Mouse (Mus musculus): ENCODE measurements around the gene Rnaseh2b. TPM values are rescaled to one million over a fixed set of nuclear protein-coding genes. Genes with fewer than 3 reads are reported as not detected.

Gene Rnaseh2b
- polyA plus RNA-seq, 1 experiment from 2014 or later = 36.7 TPM

- no peak for ATAC-seq (ENCODE audit: low read depth)
- no peaks in the 10 kb centered on the region for H3K4me1 ChIP-seq (ENCODE audit: control insufficient read depth, low read depth, low read length)
- H3K9me3 ChIP-seq (replicated peaks; ENCODE audit: control insufficient read depth, low read length) = no peaks in the 10 kb centered on the region
- H3K4me3 ChIP-seq (ENCODE audit: low read depth, low read length) = no peak overlapping the region
- WGBS (ENCODE audit: insufficient replicate concordance) = 58% methylated on average over 5 of the region's 5 CpGs
- no peak overlapping the region for H3K4me2 ChIP-seq (ENCODE audit: low read depth, low read length)
- no peak overlapping the region for H3K9ac ChIP-seq (ENCODE audit: low read depth, low read length)
- no peaks in the 10 kb centered on the region for H3K27me3 ChIP-seq (ENCODE audit: control insufficient read depth, insufficient read depth, low read depth, low read length)
- no peak overlapping the region for H3K27ac ChIP-seq (ENCODE audit: low read length)
- H3K36me3 ChIP-seq (ENCODE audit: control insufficient read depth, insufficient read depth) = no peaks in the 10 kb centered on the region
Measured at GRCm38 (mm10) chr14:62256066-62256465, 36.3 kb upstream of the Rnaseh2b start.

GRCm38 (mm10) chr14:62258125-62258524 lies 34.3 kb upstream of the Rnaseh2b start:
- 20% methylated on average over 6 of the region's 6 CpGs for WGBS (ENCODE audit: insufficient replicate concordance)
- Histone ChIP-seq H3K4me1 (ENCODE audit: control insufficient read depth, low read depth, low read length) (no peaks in the 10 kb centered on the region), H3K27ac (ENCODE audit: low read length) (no peak overlapping the region), H3K4me2 (ENCODE audit: low read depth, low read length) (no peak overlapping the region), H3K36me3 (ENCODE audit: control insufficient read depth, insufficient read depth) (no peaks in the 10 kb centered on the region), H3K4me3 (ENCODE audit: low read depth, low read length) (no peak overlapping the region), H3K9ac (ENCODE audit: low read depth, low read length) (no peak overlapping the region), H3K9me3 (replicated peaks; ENCODE audit: control insufficient read depth, low read length) (no peaks in the 10 kb centered on the region), H3K27me3 (ENCODE audit: control insufficient read depth, insufficient read depth, low read depth, low read length) (no peaks in the 10 kb centered on the region)
- no peak for ATAC-seq (ENCODE audit: low read depth)

GRCm38 (mm10) chr14:62258978-62259536 lies 33.3 kb upstream of the Rnaseh2b start:
- Histone ChIP-seq H3K4me1 (ENCODE audit: control insufficient read depth, low read depth, low read length) (no peaks in the 10 kb centered on the region), H3K27me3 (ENCODE audit: control insufficient read depth, insufficient read depth, low read depth, low read length) (no peaks in the 10 kb centered on the region), H3K9me3 (replicated peaks; ENCODE audit: control insufficient read depth, low read length) (no peaks in the 10 kb centered on the region), H3K36me3 (ENCODE audit: control insufficient read depth, insufficient read depth) (no peaks in the 10 kb centered on the region), H3K4me2 (ENCODE audit: low read depth, low read length) (no peak overlapping the region), H3K9ac (ENCODE audit: low read depth, low read length) (no peak overlapping the region), H3K4me3 (ENCODE audit: low read depth, low read length) (no peak overlapping the region), H3K27ac (ENCODE audit: low read length) (no peak overlapping the region)
- ATAC-seq (ENCODE audit: low read depth) = no peak
- WGBS (ENCODE audit: insufficient replicate concordance) = 56% methylated on average over 10 of the region's 10 CpGs

- H3K4me3 ChIP-seq (ENCODE audit: low read depth, low read length) = no peak overlapping the region
- ATAC-seq (ENCODE audit: low read depth) = no peak
- no peak overlapping the region for H3K27ac ChIP-seq (ENCODE audit: low read length)
- 66% methylated on average over 12 of the region's 12 CpGs for WGBS (ENCODE audit: insufficient replicate concordance)
- no peaks in the 10 kb centered on the region for H3K27me3 ChIP-seq (ENCODE audit: control insufficient read depth, insufficient read depth, low read depth, low read length)
- H3K4me1 ChIP-seq (ENCODE audit: control insufficient read depth, low read depth, low read length) = no peaks in the 10 kb centered on the region
- no peaks in the 10 kb centered on the region for H3K36me3 ChIP-seq (ENCODE audit: control insufficient read depth, insufficient read depth)
- no peak overlapping the region for H3K9ac ChIP-seq (ENCODE audit: low read depth, low read length)
- no peak overlapping the region for H3K4me2 ChIP-seq (ENCODE audit: low read depth, low read length)
- no peaks in the 10 kb centered on the region for H3K9me3 ChIP-seq (replicated peaks; ENCODE audit: control insufficient read depth, low read length)
Measured at GRCm38 (mm10) chr14:62270698-62271396, 21.5 kb upstream of the Rnaseh2b start.

GRCm38 (mm10) chr14:62273604-62274003 lies 18.8 kb upstream of the Rnaseh2b start:
- H3K36me3 ChIP-seq (ENCODE audit: control insufficient read depth, insufficient read depth) = no peaks in the 10 kb centered on the region

GRCm38 (mm10) chr14:62282974-62283373 lies 9.4 kb upstream of the Rnaseh2b start:
- no peak for ATAC-seq (ENCODE audit: low read depth)
- Histone ChIP-seq H3K27me3 (ENCODE audit: control insufficient read depth, insufficient read depth, low read depth, low read length) (no peaks in the 10 kb centered on the region), H3K9ac (ENCODE audit: low read depth, low read length) (no peak overlapping the region)

More at GRCm38 (mm10) chr14:62273604-62274003, 18.8 kb upstream of the Rnaseh2b start:
- no peaks in the 10 kb centered on the region for H3K9me3 ChIP-seq (replicated peaks; ENCODE audit: control insufficient read depth, low read length)
- no peak overlapping the region for H3K9ac ChIP-seq (ENCODE audit: low read depth, low read length)
- no peak for ATAC-seq (ENCODE audit: low read depth)
- 78% methylated on average over 3 of the region's 3 CpGs for WGBS (ENCODE audit: insufficient replicate concordance)
- no peaks in the 10 kb centered on the region for H3K27me3 ChIP-seq (ENCODE audit: control insufficient read depth, insufficient read depth, low read depth, low read length)
- H3K4me3 ChIP-seq (ENCODE audit: low read depth, low read length) = no peak overlapping the region
- H3K4me2 ChIP-seq (ENCODE audit: low read depth, low read length) = no peak overlapping the region
- no peak overlapping the region for H3K27ac ChIP-seq (ENCODE audit: low read length)
- no peaks in the 10 kb centered on the region for H3K4me1 ChIP-seq (ENCODE audit: control insufficient read depth, low read depth, low read length)

GRCm38 (mm10) chr14:62288731-62289130 lies 3.7 kb upstream of the Rnaseh2b start:
- Histone ChIP-seq H3K9me3 (replicated peaks; ENCODE audit: control insufficient read depth, low read length) (no peaks in the 10 kb centered on the region), H3K27me3 (ENCODE audit: control insufficient read depth, insufficient read depth, low read depth, low read length) (peaks cover 7% of the 10 kb centered on the region), H3K36me3 (ENCODE audit: control insufficient read depth, insufficient read depth) (no peaks in the 10 kb centered on the region), H3K4me3 (ENCODE audit: low read depth, low read length) (no peak overlapping the region), H3K9ac (ENCODE audit: low read depth, low read length) (no peak overlapping the region), H3K27ac (ENCODE audit: low read length) (no peak overlapping the region), H3K4me1 (ENCODE audit: control insufficient read depth, low read depth, low read length) (no peaks in the 10 kb centered on the region; the same call in 1 of the 2 replicates), H3K4me2 (ENCODE audit: low read depth, low read length) (no peak overlapping the region)
- ATAC-seq (ENCODE audit: low read depth) = no peak
- 74% methylated on average over 3 of the region's 3 CpGs for WGBS (ENCODE audit: insufficient replicate concordance)

More at GRCm38 (mm10) chr14:62282974-62283373, 9.4 kb upstream of the Rnaseh2b start:
- no peaks in the 10 kb centered on the region for H3K9me3 ChIP-seq (replicated peaks; ENCODE audit: control insufficient read depth, low read length)
- H3K36me3 ChIP-seq (ENCODE audit: control insufficient read depth, insufficient read depth) = no peaks in the 10 kb centered on the region
- 52% methylated on average over 2 of the region's 2 CpGs for WGBS (ENCODE audit: insufficient replicate concordance)
- no peak overlapping the region for H3K4me3 ChIP-seq (ENCODE audit: low read depth, low read length)
- no peak overlapping the region for H3K4me2 ChIP-seq (ENCODE audit: low read depth, low read length)
- H3K4me1 ChIP-seq (ENCODE audit: control insufficient read depth, low read depth, low read length) = no peaks in the 10 kb centered on the region
- H3K27ac ChIP-seq (ENCODE audit: low read length) = no peak overlapping the region

GRCm38 (mm10) chr14:62291406-62291987 lies 892 bp upstream of the Rnaseh2b start:
- no peak overlapping the region for H3K9ac ChIP-seq (ENCODE audit: low read depth, low read length)
- no peak overlapping the region for H3K4me3 ChIP-seq (ENCODE audit: low read depth, low read length)
- ATAC-seq (ENCODE audit: low read depth) = no peak
- WGBS (ENCODE audit: insufficient replicate concordance) = 76% methylated on average over 1 of the region's 1 CpGs
- no peaks in the 10 kb centered on the region for H3K36me3 ChIP-seq (ENCODE audit: control insufficient read depth, insufficient read depth)
- no peak overlapping the region for H3K27ac ChIP-seq (ENCODE audit: low read length)
- H3K27me3 ChIP-seq (ENCODE audit: control insufficient read depth, insufficient read depth, low read depth, low read length) = peaks cover 7% of the 10 kb centered on the region
- no peak overlapping the region for H3K4me2 ChIP-seq (ENCODE audit: low read depth, low read length)
- H3K4me1 ChIP-seq (ENCODE audit: control insufficient read depth, low read depth, low read length) = no peaks in the 10 kb centered on the region; the same call in 1 of the 2 replicates
- H3K9me3 ChIP-seq (replicated peaks; ENCODE audit: control insufficient read depth, low read length) = no peaks in the 10 kb centered on the region

GRCm38 (mm10) chr14:62292166-62292487 lies 262 bp upstream of the Rnaseh2b start:
- Histone ChIP-seq H3K4me1 (ENCODE audit: control insufficient read depth, low read depth, low read length) (no peaks in the 10 kb centered on the region; the same call in 1 of the 2 replicates), H3K4me2 (ENCODE audit: low read depth, low read length) (peak overlapping the region; percentile 51), H3K9me3 (replicated peaks; ENCODE audit: control insufficient read depth, low read length) (no peaks in the 10 kb centered on the region), H3K4me3 (ENCODE audit: low read depth, low read length) (peak overlapping the region; percentile 38), H3K27me3 (ENCODE audit: control insufficient read depth, insufficient read depth, low read depth, low read length) (peaks cover 7% of the 10 kb centered on the region), H3K36me3 (ENCODE audit: control insufficient read depth, insufficient read depth) (no peaks in the 10 kb centered on the region), H3K9ac (ENCODE audit: low read depth, low read length) (no peak overlapping the region), H3K27ac (ENCODE audit: low read length) (no peak overlapping the region)
- 34% methylated on average over 5 of the region's 7 CpGs for WGBS (ENCODE audit: insufficient replicate concordance)
- no peak for ATAC-seq (ENCODE audit: low read depth)
